Mouse (Mus musculus): ENCODE data around the gene Vangl2. TPM values are rescaled to one million over a fixed set of nuclear protein-coding genes. Genes with fewer than 3 reads are reported as not detected.
A peak's percentile ranks its signal among the peaks of the same experiment; 100 is the strongest.

The Vangl2 gene
- total and polyA plus RNA-seq, 3 experiments, result 1.3 TPM

- no peak for TF ChIP-seq POLR2A (IDR thresholded peaks at IDR 0.05; ENCODE audit: insufficient read depth, low read depth, low read length)
- TF ChIP-seq CTCF (IDR thresholded peaks at IDR 0.05), result no peak
- no peak for TF ChIP-seq EP300 (IDR thresholded peaks at IDR 0.05; ENCODE audit: insufficient read depth, low read depth, low read length)
- no peaks in the 10 kb centered on the region for H3K27me3 ChIP-seq (ENCODE audit: control insufficient read depth, insufficient read depth, low read length)
- no peak overlapping the region for H3K4me3 ChIP-seq
- intact Hi-C loops (cut with DNase I), result loop anchor here (2.0 kb wide), 1 partner anchor 185 kb away; no protein-coding TSS in a partner anchor
- H3K36me3 ChIP-seq (ENCODE audit: control insufficient read depth, insufficient read depth, low read length), result no peaks in the 10 kb centered on the region
- no peaks in the 10 kb centered on the region for H3K4me1 ChIP-seq (ENCODE audit: control insufficient read depth, insufficient read depth, low read length)
- H3K79me2 ChIP-seq (replicated peaks; ENCODE audit: control insufficient read depth, insufficient read depth, low read length), result no peaks in the 10 kb centered on the region
- no peak overlapping the region for H3K9ac ChIP-seq (ENCODE audit: low read depth, low read length)
- 54% methylated on average over 12 of the region's 12 CpGs for WGBS
- DNase-seq, result no peak
- H3K27ac ChIP-seq, result no peak overlapping the region
Observed at GRCm38 (mm10) chr1:172001665-172002064, 26.6 kb downstream of the Vangl2 start.

DNA sequence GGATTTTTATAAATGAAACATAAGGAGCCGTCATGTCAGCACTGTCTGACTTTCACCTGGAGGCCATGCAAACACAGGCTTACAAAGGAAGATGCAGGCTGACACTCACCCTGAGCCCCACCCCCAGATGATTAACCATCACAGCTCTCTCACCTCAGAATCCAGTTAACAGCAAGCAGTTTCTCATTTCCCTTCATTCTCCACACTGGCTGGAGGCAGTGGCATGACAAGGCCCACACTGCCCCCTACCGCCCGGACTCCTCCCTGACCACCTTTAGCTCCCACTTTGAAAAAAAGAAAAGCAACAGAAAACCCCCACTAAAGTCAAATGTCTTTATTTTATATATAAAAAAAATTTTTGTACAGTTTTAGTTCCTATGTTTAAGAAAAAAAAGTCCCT is 27.6 kb downstream of the Vangl2 start:
- TF ChIP-seq POLR2A (IDR thresholded peaks at IDR 0.05; ENCODE audit: insufficient read depth, low read depth, low read length) (no peak), EP300 (IDR thresholded peaks at IDR 0.05; ENCODE audit: insufficient read depth, low read depth, low read length) (no peak), CTCF (IDR thresholded peaks at IDR 0.05) (peak; percentile 71)

GRCm38 (mm10) chr1:171998820-171999597 is 29.2 kb downstream of the Vangl2 start:
- DNase-seq, result no peak
- Histone ChIP-seq H3K36me3 (ENCODE audit: control insufficient read depth, insufficient read depth, low read length) (no peaks in the 10 kb centered on the region), H3K79me2 (replicated peaks; ENCODE audit: control insufficient read depth, insufficient read depth, low read length) (no peaks in the 10 kb centered on the region), H3K27me3 (ENCODE audit: control insufficient read depth, insufficient read depth, low read length) (no peaks in the 10 kb centered on the region), H3K9ac (ENCODE audit: low read depth, low read length) (no peak overlapping the region), H3K27ac (no peak overlapping the region), H3K4me3 (no peak overlapping the region), H3K4me1 (ENCODE audit: control insufficient read depth, insufficient read depth, low read length) (no peaks in the 10 kb centered on the region)
- intact Hi-C loops (cut with DNase I), result no loop called here
- no peak for TF ChIP-seq CTCF (IDR thresholded peaks at IDR 0.05)
- TF ChIP-seq EP300 (IDR thresholded peaks at IDR 0.05; ENCODE audit: insufficient read depth, low read depth, low read length), result no peak
- TF ChIP-seq POLR2A (IDR thresholded peaks at IDR 0.05; ENCODE audit: insufficient read depth, low read depth, low read length), result no peak
- WGBS, result 89% methylated on average over 13 of the region's 13 CpGs

More for the DNA sequence above, 27.6 kb downstream of the Vangl2 start:
- Histone ChIP-seq H3K36me3 (ENCODE audit: control insufficient read depth, insufficient read depth, low read length) (no peaks in the 10 kb centered on the region), H3K27me3 (ENCODE audit: control insufficient read depth, insufficient read depth, low read length) (no peaks in the 10 kb centered on the region), H3K27ac (no peak overlapping the region), H3K4me3 (no peak overlapping the region), H3K4me1 (ENCODE audit: control insufficient read depth, insufficient read depth, low read length) (no peaks in the 10 kb centered on the region), H3K9ac (ENCODE audit: low read depth, low read length) (no peak overlapping the region), H3K79me2 (replicated peaks; ENCODE audit: control insufficient read depth, insufficient read depth, low read length) (no peaks in the 10 kb centered on the region)
- 52% methylated on average over 3 of the region's 3 CpGs for WGBS
- intact Hi-C loops (cut with DNase I), result loop anchor here (2.0 kb wide), 1 partner anchor 184 kb away; no protein-coding TSS in a partner anchor
- DNase-seq, result peak; percentile 54 to 66

DNA sequence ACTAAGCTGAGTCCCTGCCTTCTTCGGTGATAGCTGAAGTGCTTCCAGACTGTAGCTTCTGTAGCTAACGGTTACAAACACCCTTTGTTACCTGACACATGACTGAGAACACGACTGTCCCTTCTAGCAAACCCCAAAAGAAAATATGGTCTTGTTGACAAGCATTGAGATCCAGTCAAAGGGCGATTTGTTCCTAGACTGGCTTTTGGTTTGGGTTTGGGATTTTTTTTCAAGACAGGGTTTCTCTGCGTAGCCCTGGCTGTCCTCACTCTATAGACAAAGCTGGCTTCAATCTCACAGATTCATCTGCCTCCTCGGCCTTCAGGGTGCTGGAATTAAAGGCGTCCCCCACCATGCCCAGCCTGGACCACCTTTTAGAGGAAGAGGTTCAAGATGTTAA is 31.5 kb downstream of the Vangl2 start:
- H3K9ac ChIP-seq (ENCODE audit: low read depth, low read length), result no peak overlapping the region
- H3K36me3 ChIP-seq (ENCODE audit: control insufficient read depth, insufficient read depth, low read length), result no peaks in the 10 kb centered on the region
- H3K4me3 ChIP-seq, result no peak overlapping the region
- H3K27ac ChIP-seq, result no peak overlapping the region
- no peak for TF ChIP-seq EP300 (IDR thresholded peaks at IDR 0.05; ENCODE audit: insufficient read depth, low read depth, low read length)
- TF ChIP-seq POLR2A (IDR thresholded peaks at IDR 0.05; ENCODE audit: insufficient read depth, low read depth, low read length), result no peak
- no peak for TF ChIP-seq CTCF (IDR thresholded peaks at IDR 0.05)
- H3K27me3 ChIP-seq (ENCODE audit: control insufficient read depth, insufficient read depth, low read length), result no peaks in the 10 kb centered on the region
- WGBS, result 66% methylated on average over 7 of the region's 7 CpGs
- intact Hi-C loops (cut with DNase I), result no loop called here
- no peaks in the 10 kb centered on the region for H3K79me2 ChIP-seq (replicated peaks; ENCODE audit: control insufficient read depth, insufficient read depth, low read length)
- H3K4me1 ChIP-seq (ENCODE audit: control insufficient read depth, insufficient read depth, low read length), result no peaks in the 10 kb centered on the region
- no peak for DNase-seq

DNA sequence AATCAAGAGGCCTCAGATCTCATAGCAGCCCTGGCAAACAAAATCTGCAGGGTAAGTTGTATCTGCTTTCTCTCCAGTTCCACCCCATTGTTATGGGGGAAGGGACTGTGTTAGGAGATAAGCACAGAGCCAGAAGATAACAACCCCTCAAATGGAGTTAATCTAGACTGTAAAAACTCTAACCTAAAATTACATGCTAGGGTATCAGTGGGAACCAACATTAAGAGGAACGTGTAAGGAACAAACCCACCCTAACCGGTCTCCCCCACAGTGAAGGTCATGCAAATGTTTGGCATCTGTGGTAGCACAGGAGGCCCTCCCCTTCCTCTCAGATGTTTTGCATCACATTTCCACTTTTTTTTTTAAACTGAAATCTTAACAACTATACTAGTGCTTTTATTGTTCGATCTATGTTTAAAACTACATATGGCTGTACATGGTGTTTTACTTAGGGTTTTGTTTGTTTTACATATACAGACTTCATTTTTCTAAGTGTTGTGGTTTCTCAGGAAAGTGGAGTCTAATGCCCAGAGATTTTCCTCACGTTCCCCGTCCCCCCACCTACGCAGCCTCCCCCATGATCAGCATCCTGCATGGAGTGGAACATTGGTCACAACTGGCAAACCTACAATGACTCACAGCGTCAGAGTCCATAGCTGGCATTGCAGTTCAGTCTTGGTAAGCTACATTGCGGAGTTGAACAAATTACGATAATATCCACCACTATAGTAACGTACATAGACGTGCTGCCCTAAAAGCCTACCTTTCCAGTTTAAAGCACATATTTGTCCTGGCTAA is 33.1 kb downstream of the Vangl2 start:
- Histone ChIP-seq H3K27ac (no peak overlapping the region), H3K4me1 (ENCODE audit: control insufficient read depth, insufficient read depth, low read length) (no peaks in the 10 kb centered on the region), H3K36me3 (ENCODE audit: control insufficient read depth, insufficient read depth, low read length) (no peaks in the 10 kb centered on the region), H3K9ac (ENCODE audit: low read depth, low read length) (no peak overlapping the region), H3K27me3 (ENCODE audit: control insufficient read depth, insufficient read depth, low read length) (no peaks in the 10 kb centered on the region), H3K4me3 (no peak overlapping the region), H3K79me2 (replicated peaks; ENCODE audit: control insufficient read depth, insufficient read depth, low read length) (no peaks in the 10 kb centered on the region)
- TF ChIP-seq CTCF (IDR thresholded peaks at IDR 0.05), result no peak
- no peak for TF ChIP-seq EP300 (IDR thresholded peaks at IDR 0.05; ENCODE audit: insufficient read depth, low read depth, low read length)
- TF ChIP-seq POLR2A (IDR thresholded peaks at IDR 0.05; ENCODE audit: insufficient read depth, low read depth, low read length), result no peak
- 57% methylated on average over 11 of the region's 11 CpGs for WGBS
- DNase-seq, result no peak
- intact Hi-C loops (cut with DNase I), result no loop called here

- Histone ChIP-seq H3K4me1 (ENCODE audit: control insufficient read depth, insufficient read depth, low read length) (no peaks in the 10 kb centered on the region), H3K27ac (no peak overlapping the region), H3K9ac (ENCODE audit: low read depth, low read length) (no peak overlapping the region), H3K79me2 (replicated peaks; ENCODE audit: control insufficient read depth, insufficient read depth, low read length) (no peaks in the 10 kb centered on the region), H3K27me3 (ENCODE audit: control insufficient read depth, insufficient read depth, low read length) (no peaks in the 10 kb centered on the region), H3K36me3 (ENCODE audit: control insufficient read depth, insufficient read depth, low read length) (no peaks in the 10 kb centered on the region), H3K4me3 (no peak overlapping the region)
- intact Hi-C loops (cut with DNase I), result no loop called here
- TF ChIP-seq EP300 (IDR thresholded peaks at IDR 0.05; ENCODE audit: insufficient read depth, low read depth, low read length) (no peak), CTCF (IDR thresholded peaks at IDR 0.05) (no peak), POLR2A (IDR thresholded peaks at IDR 0.05; ENCODE audit: insufficient read depth, low read depth, low read length) (no peak)
- 74% methylated on average over 2 of the region's 2 CpGs for WGBS
- no peak for DNase-seq
Observed at GRCm38 (mm10) chr1:171994501-171994900, 33.7 kb downstream of the Vangl2 start.
